Mouse (Mus musculus): ENCODE measurements around the gene Ncln. TPM values are rescaled to one million over a fixed set of nuclear protein-coding genes. Genes with fewer than 3 reads are reported as not detected.

The Ncln gene
- polyA plus RNA-seq, 2 experiments from 2014 or later, result 41.9 to 63.2 TPM

DNA sequence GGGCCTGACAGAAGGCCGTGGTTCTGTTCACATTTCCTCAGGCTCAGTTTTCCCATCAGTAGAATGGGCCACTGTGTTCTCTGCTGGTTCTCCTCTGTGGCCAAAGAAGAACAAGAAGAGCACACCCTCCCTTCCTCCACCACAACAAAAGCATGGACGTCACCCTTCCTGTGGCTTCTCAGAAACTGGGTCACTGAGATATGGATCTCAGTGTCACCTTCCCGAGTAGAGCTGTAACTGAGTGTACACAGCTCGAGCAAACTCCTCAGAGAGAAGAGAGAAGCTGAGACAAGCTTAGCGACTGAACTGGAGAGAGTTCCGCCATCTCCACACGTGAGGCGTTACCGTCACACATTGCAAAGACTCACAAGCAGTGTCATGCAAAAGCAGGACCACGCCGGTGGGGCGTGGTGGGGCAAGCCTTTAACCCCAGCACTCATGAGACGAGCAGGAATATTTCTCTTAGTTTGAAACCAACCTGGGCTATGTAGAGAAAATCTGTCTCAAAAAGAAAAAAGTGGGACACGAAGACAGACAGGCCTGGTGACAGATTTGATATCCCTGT, 14.1 kb upstream of the Ncln start:
- ATAC-seq, result peak; percentile 81

DNA sequence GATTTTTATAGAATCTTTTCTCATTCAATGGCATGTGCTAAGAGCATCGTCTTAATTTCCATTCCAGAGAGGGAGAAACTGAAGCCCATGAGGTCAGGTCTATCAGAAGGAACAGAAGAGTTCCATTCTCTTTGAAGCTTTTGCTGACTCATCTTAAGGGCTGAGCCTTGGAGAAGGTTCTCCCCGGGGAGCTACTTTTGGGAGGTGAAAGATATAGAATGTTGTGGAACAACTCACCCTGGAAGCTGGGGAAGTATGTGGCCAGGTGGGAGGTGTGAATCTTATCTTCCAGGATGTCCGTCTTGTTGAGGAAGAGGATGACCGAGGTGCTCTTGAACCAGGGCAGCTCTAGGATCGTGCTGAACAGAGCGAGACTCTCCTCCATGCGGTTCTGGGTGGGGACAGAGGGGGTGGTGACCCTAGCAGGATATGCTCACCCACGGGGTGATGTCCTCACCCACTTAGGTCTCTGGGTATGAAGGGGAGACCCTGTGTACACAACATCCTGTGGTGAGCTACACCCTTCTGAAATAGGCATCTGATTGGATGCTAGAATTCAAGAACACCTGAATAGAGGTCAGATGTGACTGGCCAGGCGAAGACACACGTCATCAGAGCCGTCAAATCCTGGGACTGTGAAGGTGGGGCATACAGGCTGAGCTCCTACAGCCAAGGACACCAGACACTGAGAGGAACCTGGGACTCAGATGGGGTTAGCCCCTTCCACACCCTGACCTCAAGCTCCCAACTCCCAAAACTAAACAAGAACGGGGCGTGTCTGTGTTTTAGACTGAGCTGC, 11.7 kb upstream of the Ncln start:
- ATAC-seq, result peak; percentile 76

DNA sequence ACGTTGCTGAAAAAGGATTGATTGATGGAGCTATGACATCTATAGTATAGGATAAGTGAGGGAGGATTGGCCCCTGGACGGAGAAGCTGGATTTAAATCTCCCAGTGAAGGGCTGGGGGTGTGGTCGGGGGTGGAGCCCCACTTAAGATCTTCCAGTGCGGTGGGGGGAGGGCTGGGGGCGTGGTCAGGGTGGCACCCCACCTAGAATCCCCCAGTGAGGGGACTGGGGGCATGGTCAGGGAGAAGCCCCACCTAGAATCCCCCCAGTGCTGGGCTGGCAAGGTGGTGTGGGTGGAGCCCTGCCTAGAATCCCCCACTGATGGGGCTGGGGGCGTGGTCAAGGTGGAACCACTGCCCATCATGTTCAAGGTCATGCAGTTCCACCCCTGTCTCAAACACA, 10.9 kb upstream of the Ncln start:
- no peak for ATAC-seq

DNA sequence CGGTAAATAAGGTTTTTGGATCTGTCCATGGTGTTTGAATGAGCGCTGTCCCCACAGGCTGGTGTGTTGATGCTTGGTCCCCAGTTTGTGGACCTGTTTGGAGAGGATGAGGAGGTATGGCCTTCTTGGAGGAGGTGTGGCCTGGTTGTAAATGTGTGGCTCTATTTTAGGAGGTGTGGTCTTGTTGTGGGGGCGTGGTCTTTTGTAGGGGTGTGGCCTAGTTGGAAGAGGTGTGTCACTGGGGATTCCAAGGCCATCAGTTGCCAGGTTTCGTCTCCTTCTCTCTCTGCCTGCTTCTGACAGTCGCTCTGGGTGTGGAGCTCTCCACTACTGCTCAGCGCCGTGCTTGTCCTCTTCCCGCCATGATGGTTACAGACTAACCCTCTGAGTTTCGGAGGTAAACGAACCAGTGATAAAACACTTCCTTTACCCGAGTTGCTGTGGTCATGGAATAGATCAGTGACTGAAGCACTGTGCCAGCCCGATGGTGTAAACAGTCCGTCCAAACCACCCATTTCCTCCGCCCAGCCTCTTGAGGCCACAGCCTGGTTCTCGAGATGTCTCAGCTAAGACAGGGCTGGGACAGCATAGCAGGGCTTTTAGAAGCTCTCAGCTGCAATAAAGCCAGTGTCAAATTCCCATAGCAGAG, 8.9 kb upstream of the Ncln start:
- ATAC-seq, result no peak

DNA sequence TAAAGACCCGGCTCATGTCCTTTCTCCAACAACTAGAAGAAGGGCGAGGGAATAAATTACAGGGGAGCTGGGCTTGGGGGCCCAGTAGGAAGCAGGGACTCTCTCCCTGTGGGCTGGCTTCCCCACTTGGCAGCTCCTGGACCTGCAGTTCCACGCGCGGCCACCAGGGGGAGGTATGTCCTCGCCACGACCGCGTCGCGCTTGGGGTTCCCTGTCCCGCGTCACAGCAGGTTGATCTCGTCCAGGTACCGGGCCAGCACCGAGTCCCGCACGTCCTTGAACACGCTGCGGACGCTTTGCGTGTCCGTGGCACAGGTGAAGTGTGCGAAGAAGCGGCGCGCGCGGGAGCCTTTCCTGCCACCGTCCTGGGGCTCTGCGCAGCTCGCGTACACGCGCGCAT, 6.5 kb upstream of the Ncln start:
- ATAC-seq, result peak; percentile 42

DNA sequence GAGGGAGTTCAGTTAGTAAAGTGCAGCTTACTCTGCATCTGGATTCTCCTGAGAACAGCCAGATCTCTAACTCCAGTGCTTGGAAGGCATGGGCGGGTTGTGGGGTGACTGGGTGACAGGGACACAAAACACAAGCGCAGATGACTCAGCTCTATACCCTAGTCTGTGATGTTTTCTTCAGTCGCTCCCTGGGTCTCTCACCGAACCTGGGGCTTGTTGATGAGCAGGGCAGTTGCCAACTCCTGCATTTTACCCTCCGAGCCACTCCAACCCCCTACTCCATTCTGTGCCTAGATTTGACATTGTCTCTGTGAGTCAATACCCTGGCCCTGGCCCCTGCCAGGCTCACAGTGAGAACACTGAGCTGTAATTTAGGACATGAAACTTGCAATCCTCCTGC, 5.7 kb upstream of the Ncln start:
- no peak for ATAC-seq

DNA sequence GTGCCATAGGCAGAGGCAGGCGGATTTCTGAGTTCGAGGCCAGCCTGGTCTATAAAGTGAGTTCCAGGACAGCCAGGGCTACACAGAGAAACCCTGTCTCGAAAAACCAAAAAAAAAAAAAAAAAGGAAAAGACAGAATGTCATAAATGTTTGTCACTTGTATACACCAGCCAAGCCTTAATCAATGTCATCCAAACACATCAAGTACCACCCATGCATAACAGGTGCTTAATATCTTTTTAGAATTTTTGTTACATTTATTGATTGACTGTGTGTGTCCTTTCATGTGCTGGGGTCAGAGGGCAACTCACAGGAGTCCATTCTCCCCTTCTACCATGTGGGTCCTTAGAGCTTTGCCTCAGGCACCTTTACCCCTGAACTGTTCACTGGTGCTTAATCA, 3.8 kb upstream of the Ncln start, which contains the start of gene S1pr4:
Gene S1pr4, minus strand, starts transcription at position 101 of the 400 bp plus-strand sequence.
- no peak for ATAC-seq

DNA sequence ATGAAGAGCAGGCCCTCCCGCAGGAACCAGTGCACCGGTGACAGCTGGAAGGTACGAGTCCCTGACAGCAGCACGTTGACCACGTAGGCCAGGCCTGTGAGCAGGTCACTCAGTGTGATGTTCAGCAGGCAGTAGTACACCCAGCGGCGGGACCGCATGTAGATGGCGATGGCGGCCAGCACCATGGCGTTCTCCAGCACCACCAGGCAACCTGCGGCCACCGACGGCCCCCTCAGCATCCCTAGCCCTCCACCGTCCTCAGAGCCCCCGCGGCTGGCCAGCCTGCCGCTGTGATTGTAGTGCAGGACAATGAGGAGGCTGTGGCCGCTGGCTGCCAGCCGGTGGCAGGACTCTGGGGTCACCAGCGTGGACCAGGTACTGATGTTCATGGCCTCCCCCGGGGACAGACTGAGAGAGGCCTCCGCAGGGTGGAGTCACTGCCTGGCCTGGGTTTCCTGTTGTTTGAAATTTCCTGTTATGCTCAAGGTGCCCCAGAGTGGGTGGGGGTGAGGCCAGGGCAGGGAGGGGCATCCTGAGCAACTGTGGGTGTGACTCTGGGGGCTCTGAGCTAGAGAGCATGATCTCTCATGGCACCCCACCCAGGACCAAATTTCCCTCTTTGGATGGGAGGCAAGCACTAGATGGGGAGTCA, 3.2 kb upstream of the Ncln start:
- peak; percentile 56 for ATAC-seq

DNA sequence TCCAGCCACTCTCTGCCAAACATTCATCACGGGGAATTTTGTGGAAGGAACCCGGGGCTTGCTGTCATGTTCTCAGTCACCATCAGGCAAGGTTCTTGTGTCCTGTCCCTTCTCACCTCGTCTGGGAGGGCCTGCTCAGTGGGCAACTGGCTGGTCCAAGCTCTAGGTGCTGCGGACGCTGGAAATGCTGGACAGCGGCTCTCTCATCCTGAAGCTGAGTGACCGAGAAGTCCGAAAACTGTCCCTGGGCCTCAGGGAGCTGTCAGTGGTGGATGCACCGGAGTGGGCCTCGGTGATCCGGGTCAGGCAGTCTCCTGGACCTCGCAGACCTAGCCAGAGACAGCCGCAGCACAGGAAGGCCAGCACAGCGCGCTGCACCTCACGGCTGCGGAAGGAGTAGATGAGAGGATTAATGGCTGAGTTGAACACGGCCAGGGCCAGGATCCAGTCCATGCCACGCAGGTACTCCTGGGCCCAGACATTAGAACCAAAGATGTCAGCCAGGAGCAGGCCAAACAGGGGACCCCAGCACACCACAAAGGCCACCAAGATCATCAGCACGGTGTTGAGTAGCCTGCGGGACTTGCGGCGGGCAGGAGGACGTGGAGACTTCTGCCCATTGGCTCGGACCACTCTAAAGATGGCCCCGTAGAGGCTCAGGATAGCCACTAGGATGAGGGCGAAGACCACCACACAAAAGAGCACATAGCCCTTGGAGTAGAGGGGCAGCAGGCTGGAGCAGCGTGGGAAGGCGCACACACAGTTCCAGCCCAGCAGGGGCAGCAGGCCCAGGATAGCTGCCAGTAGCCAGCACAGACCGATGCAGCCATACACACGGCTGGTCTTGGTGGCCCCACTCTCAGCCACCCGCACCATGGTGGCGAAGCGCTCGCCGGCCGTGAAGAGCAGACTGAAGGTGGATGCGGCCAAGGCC, 2.4 kb upstream of the Ncln start:
- no peak for ATAC-seq

DNA sequence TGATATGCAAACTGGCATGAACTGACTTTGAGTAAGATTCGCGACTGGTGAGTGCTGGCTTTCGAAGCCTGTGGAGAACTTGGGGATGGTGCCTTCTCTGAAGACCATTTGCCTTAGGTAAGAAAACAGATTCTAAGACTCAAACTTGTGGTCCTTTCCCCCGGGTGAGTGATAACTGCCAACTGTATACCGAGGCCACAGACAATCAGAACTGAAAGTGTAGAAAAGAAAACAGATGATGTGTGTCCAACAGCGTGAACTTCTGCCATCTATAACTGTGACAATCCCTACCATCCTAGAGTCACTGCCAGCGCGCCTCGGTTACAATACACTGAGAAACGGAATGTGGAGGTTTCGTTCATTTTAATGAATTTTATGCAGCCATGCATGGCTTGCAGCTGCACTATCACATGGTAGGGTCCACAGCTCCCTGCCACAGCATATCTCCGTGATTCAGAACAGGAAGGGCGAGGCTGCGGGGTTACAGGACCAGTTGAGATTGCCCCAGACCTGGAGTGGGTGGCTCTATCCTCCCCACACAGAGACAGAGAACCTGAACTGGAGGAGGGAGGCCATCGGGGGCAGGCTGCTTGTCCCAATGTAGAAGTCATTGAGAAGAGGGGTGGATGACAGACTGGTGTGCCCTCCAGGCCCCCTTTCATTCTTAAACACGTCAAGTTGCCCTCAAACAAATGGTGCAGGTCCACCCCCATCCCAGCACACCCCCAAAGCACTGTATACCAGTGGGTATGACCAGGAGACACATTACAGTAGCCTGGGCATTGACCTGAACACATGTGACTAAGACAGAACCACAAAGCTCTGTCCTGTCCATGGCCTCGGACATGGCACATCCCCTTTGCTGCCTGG, 1.4 kb upstream of the Ncln start:
- ATAC-seq, result no peak

DNA sequence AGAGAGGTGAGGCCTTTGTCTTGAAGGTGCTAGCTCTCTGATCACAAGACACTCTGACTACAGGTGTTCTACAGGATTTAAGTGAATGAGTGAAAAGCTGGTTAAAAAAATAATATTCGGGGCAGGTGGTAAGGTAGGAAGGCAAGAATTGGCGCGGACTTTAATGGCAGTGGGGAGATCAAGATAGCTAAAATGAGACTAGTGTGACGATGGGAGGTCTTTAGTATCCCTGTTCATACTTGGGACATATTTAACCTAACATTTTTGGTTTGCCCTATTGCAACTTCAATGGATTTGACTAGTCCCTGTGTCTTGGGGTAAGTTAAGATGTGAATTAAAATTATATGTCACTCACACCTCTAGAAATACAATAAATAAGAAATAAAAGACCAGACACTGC, 777 bp upstream of the Ncln start:
- ATAC-seq, result no peak

DNA sequence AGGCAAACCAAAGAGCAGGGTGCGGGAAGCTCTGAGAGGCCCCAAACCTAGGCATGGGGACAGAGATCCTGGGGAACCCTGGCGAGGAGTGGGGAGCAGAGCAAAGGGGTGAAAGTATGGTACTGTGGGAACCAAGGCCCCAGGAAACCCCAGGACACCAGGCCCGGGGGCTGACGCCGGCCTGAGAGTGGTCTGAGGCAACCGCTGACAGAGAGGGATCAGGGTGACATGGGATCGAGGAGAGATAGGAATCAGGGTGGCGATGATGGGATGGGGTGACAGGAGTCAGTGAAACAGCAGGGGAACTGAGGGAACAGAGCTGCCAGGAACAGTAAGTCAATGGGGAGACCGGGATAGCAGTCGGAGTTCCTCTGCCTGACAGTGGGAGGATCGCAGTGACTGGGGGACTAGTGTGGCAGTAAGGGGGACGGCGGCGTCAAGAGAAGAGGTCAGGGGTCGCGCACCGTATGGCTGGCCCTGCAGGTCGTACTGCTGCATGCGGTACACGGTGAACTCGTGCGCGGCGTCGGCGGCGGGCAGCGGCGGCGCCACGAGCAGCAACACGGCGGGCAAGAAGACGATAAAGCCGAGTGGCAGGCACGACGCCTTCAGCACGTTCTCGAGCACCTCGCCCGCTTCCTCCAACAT, 452 bp downstream of the Ncln start:
- no peak for ATAC-seq

DNA sequence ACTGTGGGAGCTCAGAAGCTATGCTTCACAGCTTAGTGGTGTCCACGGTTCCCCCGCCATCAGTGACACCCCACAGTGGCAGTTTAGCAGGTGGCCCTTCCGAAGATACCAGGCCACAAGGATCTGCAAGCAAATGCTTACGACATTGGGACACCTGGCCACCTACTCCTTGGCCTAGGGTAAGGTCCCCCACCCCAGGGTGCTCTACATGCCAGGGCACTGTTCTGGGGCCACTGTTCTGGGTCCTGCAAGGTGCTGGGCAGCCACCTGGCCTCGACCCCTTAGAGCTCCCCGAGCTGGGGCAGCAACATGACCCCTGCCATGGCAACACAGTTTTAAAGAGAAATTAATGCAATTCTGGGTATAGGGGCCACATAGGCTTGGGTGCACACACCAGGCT, 1.0 kb downstream of the Ncln start:
- ATAC-seq, result no peak

DNA sequence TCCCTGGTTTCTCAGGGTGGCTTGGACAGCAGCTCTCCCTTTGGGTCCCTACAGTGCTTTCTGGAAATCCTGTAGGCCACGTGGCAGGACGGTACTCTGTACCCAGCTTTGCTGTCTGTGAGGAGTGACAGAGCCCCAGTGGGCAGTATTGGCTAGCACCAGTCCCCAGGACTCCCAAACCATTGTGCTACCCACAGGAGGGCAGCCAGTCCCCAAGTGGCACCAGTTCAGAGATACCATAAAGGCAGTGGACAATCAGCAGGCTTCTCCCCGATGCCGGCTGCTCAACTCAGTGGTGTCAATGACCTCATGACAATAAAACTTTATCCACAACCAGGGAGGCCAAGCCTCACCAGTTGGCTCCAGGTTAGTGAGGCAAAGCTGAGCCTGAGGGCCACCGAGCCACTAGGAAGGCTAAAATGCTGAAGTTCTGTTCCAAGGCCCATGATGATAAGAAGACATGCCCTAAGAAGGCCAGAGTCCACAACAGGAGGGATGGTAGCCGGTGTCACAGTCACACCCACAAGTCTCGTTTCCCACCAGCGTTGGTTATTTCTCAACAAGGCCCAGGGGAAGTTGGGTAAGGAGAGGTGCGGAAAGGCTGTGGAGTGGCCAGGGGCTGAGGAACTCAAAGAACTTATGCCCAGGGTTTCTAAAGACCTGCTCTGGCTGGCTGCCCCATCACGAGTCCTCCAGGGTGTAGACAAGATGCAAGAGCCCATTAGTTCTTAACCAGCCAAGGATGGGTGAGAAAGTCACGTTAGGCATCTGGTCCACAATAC, 1.7 kb downstream of the Ncln start:
- ATAC-seq, result no peak

DNA sequence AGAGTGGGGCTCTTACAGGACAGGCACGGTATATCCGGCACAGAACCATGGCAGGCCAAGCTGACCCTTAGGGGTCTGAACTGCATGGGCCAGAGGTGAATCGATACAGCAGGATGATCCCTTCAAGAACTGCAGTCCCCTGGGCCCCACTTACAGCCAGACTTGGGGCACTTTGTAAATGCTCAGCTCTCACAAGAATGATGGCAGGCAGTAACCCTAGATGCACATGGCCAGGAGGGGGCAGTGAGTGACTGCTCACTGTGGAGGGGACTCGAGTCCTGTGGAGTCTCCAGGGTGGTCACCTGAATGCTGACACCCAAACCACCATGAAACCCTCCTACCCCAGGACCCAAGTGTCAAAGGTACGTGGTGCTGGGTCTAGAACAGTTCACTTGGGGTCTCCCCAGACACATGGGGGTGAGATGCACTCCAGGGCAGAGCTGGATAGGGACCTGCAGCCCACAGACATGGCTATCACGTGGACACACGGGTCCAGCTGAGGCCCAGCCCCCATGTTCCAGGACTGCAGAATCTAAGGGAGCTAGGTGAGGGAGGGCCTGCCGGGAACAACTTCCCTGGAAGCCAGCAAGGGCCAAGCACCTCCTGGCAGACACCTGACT, 2.5 kb downstream of the Ncln start:
- ATAC-seq, result no peak

DNA sequence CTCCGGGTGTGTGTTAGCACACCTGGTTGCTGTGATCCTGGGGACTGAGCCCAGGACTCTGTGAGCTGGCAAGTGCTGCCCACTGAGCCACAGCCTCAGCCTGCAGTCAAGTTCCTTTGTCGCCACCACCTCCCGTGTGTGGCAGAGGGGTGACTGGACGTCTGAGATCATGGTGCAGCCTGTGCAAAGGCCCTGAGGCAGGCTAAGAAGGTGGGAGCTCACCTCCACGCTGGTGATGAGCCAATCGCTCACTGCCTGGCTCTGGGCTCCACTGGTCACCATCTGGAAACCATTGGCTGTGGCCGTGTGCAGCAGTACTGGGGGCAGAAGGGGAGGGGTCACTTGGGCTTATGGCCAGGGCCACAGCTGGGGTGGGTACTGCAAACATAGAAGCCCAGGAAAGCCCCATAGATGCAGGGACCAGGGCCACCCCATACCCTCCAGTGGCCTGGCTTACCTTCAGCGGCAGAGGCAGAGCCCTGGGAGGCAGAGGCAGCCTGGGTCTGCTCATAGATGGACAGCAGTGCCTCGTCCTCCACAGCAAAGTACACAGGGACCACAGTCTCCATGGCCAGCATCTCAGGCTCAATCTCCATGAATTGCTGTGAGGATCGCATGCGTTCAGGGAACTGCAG, 3.5 kb downstream of the Ncln start:
- no peak for ATAC-seq

DNA sequence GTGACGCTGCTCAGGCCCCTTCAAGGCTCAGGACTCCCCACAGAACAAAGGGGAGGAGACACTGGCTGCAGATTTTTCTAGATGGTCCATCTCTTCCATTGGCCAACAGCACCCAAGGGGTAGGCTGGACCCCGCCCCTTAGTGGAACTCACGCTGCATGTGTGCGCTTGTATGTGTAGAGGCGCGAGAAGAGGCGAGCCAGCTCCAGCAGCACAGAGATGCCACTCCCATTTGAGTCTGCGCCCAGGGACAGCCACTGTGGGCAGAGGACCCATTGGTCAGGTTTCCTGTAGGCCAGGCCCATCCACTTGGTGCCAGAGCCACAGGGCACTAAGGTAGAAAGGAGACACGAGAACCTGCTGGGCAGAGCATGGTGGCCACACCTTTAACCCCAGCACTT, 5.2 kb downstream of the Ncln start:
- no peak for ATAC-seq

DNA sequence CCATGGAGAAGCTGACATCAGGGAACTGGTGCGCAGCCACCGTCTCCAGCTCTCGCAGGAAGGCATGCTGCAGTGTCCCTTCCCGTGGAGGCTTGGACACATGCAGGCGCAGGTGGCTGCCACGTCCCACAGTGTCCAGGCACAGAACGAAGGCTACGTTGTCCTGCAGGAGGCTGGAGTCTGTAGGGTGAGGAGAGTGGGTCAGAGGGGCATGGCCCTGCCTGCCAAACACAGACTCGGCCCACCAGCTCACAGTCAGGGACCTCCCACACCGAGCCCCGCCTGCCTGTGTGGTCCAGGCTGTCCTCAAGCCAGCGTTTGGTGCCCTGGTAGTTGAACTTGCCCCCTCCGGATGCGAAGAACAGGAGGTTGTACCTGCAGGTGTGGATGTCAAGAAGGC, 6.3 kb downstream of the Ncln start:
- ATAC-seq, result no peak

DNA sequence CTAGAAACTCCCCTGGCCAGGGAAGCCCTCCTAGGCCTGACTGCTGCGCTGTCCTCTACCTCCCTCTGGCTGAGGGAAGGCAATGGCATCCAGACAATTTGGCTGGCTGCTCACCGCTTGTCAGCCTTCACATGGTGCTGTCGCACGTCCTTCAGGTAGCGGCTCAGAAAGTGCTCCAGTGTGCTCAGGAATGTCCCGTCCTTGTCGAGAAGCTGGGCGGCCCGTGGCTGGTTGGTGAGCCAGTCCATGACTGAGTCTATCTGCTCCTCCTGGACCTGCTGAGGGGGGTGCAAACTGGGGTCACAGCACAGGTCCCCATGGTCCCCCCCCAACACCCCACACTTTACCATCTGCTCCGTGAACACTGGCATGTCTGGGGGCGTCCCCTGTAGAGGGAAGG, 8.1 kb downstream of the Ncln start:
- ATAC-seq, result no peak

All from CD4-positive, CD25-positive, alpha-beta regulatory T cell, adult 4 months (primary cell).